Mouse (Mus musculus) heart, postnatal 14 days (tissue): ENCODE measurements around the gene Tor1aip2. TPM values are rescaled to one million over a fixed set of nuclear protein-coding genes. Genes with fewer than 3 reads are reported as not detected.

ENCODE experiments used
- DNase-seq, 2 experiments: peaks; one replicate each; pipeline ENCODE4 v3.0.0; 2021 to 2022
- intact Hi-C: fragments of 180-260 bp; cut with DNase I; formaldehyde crosslinking; loops from one replicate; pipeline ENCODE4 v1.15.1; 2025
- total RNA-seq, 2 experiments: library from RNA; stranded (reverse); gene quantifications; 2 replicates each; pipeline ENCODE4 v1.2.3; 2021

Gene Tor1aip2
- total RNA-seq, 2 experiments from 2014 or later = 49.4 to 50.1 TPM

DNA sequence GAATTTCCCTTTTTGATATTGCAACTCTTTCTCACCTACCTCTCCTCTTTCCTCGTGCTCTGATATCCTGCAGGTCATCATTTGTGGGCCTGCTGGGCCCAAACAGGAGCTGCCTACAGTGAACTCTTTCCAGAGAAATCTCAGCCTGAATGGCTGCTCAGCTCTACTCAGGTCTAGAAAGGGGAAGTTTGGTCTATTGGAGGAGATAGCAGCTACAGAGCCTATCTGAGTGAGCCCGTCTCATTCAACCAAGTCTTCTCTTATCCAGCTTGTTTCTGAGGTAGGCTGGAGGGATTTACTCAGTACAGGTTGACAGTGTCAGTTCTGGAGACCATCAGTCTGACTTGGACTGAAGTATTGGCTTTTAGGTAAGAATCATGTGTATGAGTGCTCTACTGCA lies 68.6 kb downstream of the Tor1aip2 start:
- no peak for DNase-seq
- intact Hi-C loops = no loop called here

DNA sequence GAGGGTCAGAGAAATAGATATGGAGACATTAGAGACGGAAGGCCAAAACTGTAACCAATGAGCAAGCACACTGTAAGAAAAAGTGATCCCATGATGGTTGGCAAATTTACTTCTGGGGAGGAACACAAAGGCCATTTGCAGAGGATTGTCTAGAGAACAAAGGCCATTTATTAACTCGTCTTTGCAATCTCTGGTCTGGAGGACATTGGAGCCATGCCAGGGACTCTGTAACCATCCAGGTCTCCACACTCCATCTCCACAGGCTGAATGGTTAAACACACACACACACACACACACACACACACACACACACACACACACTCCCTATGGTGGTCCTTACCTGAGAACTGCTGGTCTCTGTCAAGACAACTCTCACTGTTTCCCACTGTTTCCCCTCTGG lies 70.2 kb downstream of the Tor1aip2 start:
- DNase-seq = no peak
- intact Hi-C loops = no loop called here

DNA sequence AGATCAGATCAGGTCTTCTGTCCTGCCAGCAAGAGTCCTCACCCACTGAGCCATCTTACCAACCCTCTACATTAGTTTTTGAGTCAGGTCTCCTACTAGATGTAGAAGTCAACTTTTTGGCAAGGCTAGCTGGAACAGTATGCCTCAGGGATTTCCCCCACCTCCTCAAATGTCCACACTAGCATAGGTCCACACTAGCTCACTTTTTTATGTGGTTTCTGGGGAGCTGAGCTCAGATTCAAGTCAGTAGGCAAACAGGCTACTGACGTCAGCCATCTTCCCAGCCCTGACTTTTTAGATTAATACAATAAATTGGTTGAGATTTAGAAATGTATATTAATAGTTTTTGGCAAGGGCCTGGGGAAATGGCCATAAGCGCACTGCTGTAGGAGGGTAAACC lies 72.2 kb downstream of the Tor1aip2 start:
- DNase-seq = no peak
- intact Hi-C loops = no loop called here

DNA sequence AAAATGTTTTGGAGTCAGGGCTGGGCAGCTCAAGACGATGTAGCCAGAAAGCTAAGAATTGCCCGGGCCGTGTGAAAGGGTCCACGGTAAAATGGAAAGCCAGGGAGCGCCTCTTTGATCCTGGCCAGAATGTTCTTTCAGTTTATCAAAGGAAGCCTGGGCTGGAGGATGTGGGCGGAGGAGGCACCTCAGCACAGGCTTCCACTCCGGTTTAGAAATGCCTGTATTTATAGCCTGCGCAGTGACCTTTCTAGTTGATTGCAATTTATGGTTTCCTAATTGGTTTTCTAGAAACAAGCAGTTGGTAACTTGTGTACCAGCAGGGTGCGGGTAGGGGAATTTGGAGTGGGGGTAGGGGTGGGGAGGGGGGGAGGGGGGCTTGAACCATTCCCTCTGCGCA lies 73.2 kb downstream of the Tor1aip2 start:
- no peak for DNase-seq
- intact Hi-C loops = no loop called here

DNA sequence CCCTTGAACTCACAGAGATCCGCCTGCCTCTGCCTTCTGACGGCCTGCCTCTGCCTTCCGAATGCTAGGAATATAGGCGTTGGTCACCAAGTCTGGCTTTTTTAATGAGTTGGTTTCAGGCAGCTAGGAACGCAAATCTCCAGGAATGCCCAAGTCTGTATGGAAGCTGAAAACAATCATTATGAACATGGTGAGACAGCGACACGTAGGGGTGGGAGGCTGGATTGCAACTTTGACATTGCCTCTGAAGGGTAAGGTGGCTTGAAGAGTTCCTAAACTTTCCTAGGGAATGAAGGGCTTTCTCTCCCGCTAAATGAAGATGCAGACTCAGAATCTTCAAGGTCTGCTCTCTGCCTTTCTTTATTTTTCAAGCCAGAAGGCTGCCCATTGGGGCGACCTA lies 75.9 kb downstream of the Tor1aip2 start:
- intact Hi-C loops = no loop called here
- no peak for DNase-seq

DNA sequence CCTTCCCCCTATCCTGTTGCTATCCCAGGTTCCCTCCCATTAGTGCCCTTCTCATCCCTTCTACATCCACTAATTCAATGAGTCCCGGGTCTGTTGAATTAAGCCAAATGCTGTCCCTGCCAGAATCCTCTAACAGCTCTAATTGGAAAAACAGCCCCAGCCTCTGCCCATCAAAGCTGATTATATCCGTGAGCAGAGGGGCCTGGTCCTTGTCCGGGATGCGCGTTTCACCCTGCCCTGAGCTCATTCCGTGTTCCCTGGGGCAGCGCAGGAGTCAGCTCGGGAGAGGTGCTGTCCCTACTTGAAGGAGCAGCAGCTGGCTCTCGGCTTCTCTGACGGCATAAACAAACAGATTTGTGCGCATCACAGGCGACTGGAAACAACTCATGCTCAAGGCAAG lies 76.5 kb downstream of the Tor1aip2 start:
- intact Hi-C loops = no loop called here
- no peak for DNase-seq

DNA sequence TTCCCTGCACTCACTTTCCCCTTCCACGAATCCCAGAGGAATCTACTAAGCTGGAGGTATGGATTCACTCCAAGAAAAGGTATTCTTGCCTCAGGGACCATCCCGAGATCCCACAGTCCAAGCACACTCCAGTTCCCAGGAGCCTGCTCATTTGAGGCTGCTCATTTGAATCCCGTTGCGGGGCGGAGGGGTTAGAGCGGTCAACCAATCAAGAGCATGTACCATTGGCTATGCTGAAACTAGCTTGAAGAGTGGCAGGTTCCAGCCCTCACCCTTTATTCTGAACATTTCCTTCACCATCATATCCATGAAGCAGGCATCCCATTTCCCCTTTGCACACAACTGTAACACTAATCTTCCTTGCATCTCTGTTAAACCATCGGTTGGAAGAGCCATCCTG lies 76.9 kb downstream of the Tor1aip2 start:
- intact Hi-C loops = no loop called here
- DNase-seq = no peak

DNA sequence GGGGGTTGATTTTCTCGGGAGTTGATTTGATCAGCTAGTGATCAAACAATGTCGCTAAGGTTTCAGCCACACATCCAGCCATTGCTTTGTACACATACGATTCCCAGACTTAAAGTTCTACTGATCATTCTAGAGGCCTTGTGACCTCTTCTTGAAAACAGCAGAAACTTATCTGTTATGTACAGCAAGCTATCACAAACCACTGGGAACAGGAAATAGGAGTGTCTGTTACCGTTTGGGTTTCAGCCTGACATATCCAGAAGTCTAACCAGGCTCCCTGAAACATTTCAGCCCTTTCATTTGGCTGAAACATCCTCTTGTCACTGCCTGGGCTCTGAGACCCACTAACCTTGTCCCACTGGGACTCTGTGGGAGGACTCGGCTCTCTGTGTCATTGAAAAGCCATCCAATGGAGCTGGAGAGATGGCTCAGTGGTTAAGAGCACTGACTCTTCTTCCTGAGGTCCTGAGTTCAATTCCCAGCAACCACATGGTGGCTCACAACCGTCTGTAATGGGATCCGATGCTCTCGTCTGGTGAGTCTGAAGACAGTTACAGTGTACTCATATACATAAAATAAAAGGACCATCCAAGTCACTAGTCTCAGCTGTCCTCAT lies 78.8 kb downstream of the Tor1aip2 start:
- intact Hi-C loops = no loop called here
- DNase-seq = no peak

DNA sequence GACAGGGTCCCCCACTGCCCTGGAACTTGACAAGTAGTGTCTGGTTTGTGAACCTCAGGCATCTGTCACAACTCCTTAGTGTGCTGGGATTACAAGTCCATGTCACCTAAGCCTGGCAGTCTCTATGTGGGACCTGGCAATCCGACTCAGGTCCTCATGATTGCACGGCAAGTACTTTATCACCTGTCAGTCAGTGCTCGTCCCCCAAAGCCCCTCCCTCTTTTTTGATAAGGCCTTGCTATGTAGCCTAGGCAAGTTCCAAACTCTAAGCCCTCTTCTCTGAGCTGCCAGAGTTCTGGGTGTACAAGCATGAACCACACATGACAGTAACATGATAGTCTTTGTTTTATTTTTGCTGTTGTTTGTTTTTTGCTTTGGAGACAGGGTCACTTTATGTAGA lies 81.6 kb downstream of the Tor1aip2 start:
- intact Hi-C loops = no loop called here
- DNase-seq = no peak

Other genes starting within 250 kb of the Tor1aip2 start
- 10 to 100 TPM; 45.5 to 55.2 TPM for gene Qsox1, start 222.5 kb upstream of the Tor1aip2 start, total RNA-seq
- 10 to 100 TPM; 37.9 to 40.7 TPM for gene Cep350, start 62.1 kb upstream of the Tor1aip2 start, total RNA-seq
- gene Tor1aip1, start 1.1 kb downstream of the Tor1aip2 start, total RNA-seq = 10 to 100 TPM; 70.8 to 74.8 TPM
- gene Fam163a, start 169.6 kb downstream of the Tor1aip2 start, total RNA-seq = under 1 TPM; 0.07 to 0.19 TPM